Mouse (Mus musculus) spleen, adult 2 months (tissue): Measurements from ENCODE around the gene Ccdc114.

ENCODE experiments used
- CTCF ChIP-seq: fragments of 200-500 bp; IDR thresholded peaks from 2 replicates; pipeline ENCODE4 v1.5.1; 2011; ENCODE audit warnings: mild to moderate bottlenecking, inconsistent platforms; ENCODE audit not compliant: insufficient read depth, insufficient read length, insufficient replicate concordance; ENCODE audit errors: extremely low read depth
- POLR2A ChIP-seq: fragments of 200-500 bp; IDR thresholded peaks from 2 replicates; pipeline ENCODE4 v1.6.1; 2011; ENCODE audit warnings: low read depth, low read length, inconsistent platforms

GRCm38 (mm10) chr7:45956611-45957010 lies 32.7 kb downstream of the Ccdc114 start:
- no peak for TF ChIP-seq POLR2A
- no peak for TF ChIP-seq CTCF
